Mouse (Mus musculus) E14TG2a.4 (cell line): ENCODE measurements around the gene Gpr137.

ENCODE experiments used
- H3K27me3 ChIP-seq: 2 replicates; pipeline ENCODE4 v1.6.1; 2014; ENCODE audit warnings: low read length, control low read depth; ENCODE audit not compliant: insufficient read depth
- H3K36me3 ChIP-seq: 2 replicates; pipeline ENCODE4 v1.6.1; 2014; ENCODE audit warnings: low read length, control low read depth; ENCODE audit not compliant: insufficient read depth
- H3K4me1 ChIP-seq: replicated peaks from 2 replicates; pipeline ENCODE4 v1.6.1; 2014; ENCODE audit warnings: low read depth, low read length, control low read depth
- H3K4me3 ChIP-seq: replicated peaks from 2 replicates; pipeline ENCODE4 v1.5.1; 2014; ENCODE audit warnings: mild to moderate bottlenecking, low read length
- H3K9me3 ChIP-seq: 2 replicates; pipeline ENCODE4 v1.6.1; 2014; ENCODE audit warnings: low read length, control low read depth
- CTCF ChIP-seq: conservative IDR thresholded peaks from 2 replicates; pipeline ENCODE4 v1.5.1; 2014; ENCODE audit warnings: low read length
- NANOG ChIP-seq: IDR thresholded peaks from 2 replicates; pipeline ENCODE4 v1.6.1; 2014; ENCODE audit warnings: borderline replicate concordance, low read length, mixed read lengths
- POU5F1 ChIP-seq: IDR thresholded peaks from 2 replicates; pipeline ENCODE4 v1.6.1; 2014; ENCODE audit warnings: low read length, borderline replicate concordance

Gene Gpr137

GRCm38 (mm10) chr19:6941372-6942248, 670 bp downstream of the Gpr137 start, which contains the start of gene Bad:
Gene Bad, plus strand, starts transcription at chr19:6941861.
- Histone ChIP-seq H3K4me3 (peak within 1 kb of the TSS; percentile 95), H3K27me3 (0 out of 2 replicates have a peak, but pooled peaks cover 3% of the 10 kb centered on the region), H3K36me3 (peaks cover 18% of the 10 kb centered on the region), H3K4me1 (peaks cover 47% of the 10 kb centered on the region), H3K9me3 (no peaks in the 10 kb centered on the region)
- TF ChIP-seq POU5F1 (no peak), CTCF (no peak), NANOG (no peak)

- no peak for TF ChIP-seq NANOG
- TF ChIP-seq CTCF, result no peak
- TF ChIP-seq POU5F1, result no peak
- Histone ChIP-seq H3K4me3 (peak overlapping the region; percentile 95), H3K27me3 (peaks cover 7% of the 10 kb centered on the region), H3K9me3 (no peaks in the 10 kb centered on the region), H3K36me3 (peaks cover 14% of the 10 kb centered on the region), H3K4me1 (peaks cover 38% of the 10 kb centered on the region)
Measured at GRCm38 (mm10) chr19:6940396-6941351, 1.6 kb downstream of the Gpr137 start.

GRCm38 (mm10) chr19:6939106-6940002, 2.9 kb downstream of the Gpr137 start:
- peaks cover 37% of the 10 kb centered on the region for H3K4me1 ChIP-seq
- peaks cover 20% of the 10 kb centered on the region for H3K27me3 ChIP-seq
- peaks cover 4% of the 10 kb centered on the region; the same call in 1 of the 2 replicates for H3K36me3 ChIP-seq
- no peaks in the 10 kb centered on the region for H3K9me3 ChIP-seq
- no peak overlapping the region for H3K4me3 ChIP-seq
- TF ChIP-seq CTCF (no peak), POU5F1 (no peak), NANOG (no peak)

GRCm38 (mm10) chr19:6937541-6938465, 4.5 kb downstream of the Gpr137 start:
- TF ChIP-seq POU5F1 (no peak), CTCF (no peak), NANOG (no peak)
- Histone ChIP-seq H3K27me3 (peaks cover 36% of the 10 kb centered on the region), H3K4me1 (peaks cover 40% of the 10 kb centered on the region), H3K4me3 (no peak overlapping the region), H3K36me3 (no peaks in the 10 kb centered on the region), H3K9me3 (no peaks in the 10 kb centered on the region)

- H3K4me1 ChIP-seq, result peaks cover 51% of the 10 kb centered on the region
- TF ChIP-seq NANOG (no peak), CTCF (peak; percentile 92), POU5F1 (no peak)
- H3K4me3 ChIP-seq, result no peak overlapping the region
- peaks cover 43% of the 10 kb centered on the region for H3K27me3 ChIP-seq
- H3K36me3 ChIP-seq, result no peaks in the 10 kb centered on the region
- H3K9me3 ChIP-seq, result no peaks in the 10 kb centered on the region
Measured at GRCm38 (mm10) chr19:6936299-6936698, 6.0 kb downstream of the Gpr137 start.

GRCm38 (mm10) chr19:6934195-6934977, 7.9 kb downstream of the Gpr137 start, which contains the start of gene Kcnk4:
Gene Kcnk4, minus strand, starts transcription at chr19:6934515.
- no peaks in the 10 kb centered on the region for H3K36me3 ChIP-seq
- H3K4me3 ChIP-seq, result peak within 1 kb of the TSS; percentile 77
- no peaks in the 10 kb centered on the region for H3K9me3 ChIP-seq
- H3K27me3 ChIP-seq, result peaks cover 45% of the 10 kb centered on the region
- TF ChIP-seq CTCF (no peak), NANOG (no peak), POU5F1 (no peak)
- H3K4me1 ChIP-seq, result peaks cover 51% of the 10 kb centered on the region
